Mouse (Mus musculus): ENCODE data around the gene Ralgapa2.

GRCm38 (mm10) chr2:146441711-146442110 lies 70.4 kb downstream of the Ralgapa2 start:
- TF ChIP-seq POLR2A (IDR thresholded peaks at IDR 0.05; ENCODE audit: borderline replicate concordance, insufficient read depth, low read length) (no peak), CTCF (IDR thresholded peaks at IDR 0.05; ENCODE audit: borderline replicate concordance, insufficient read depth, low read depth, low read length) (no peak)

Measured in cerebellum, adult 2 months (tissue).